8 mouse cellular contexts compared by ENCODE assay signal in the genomic region with DNA sequence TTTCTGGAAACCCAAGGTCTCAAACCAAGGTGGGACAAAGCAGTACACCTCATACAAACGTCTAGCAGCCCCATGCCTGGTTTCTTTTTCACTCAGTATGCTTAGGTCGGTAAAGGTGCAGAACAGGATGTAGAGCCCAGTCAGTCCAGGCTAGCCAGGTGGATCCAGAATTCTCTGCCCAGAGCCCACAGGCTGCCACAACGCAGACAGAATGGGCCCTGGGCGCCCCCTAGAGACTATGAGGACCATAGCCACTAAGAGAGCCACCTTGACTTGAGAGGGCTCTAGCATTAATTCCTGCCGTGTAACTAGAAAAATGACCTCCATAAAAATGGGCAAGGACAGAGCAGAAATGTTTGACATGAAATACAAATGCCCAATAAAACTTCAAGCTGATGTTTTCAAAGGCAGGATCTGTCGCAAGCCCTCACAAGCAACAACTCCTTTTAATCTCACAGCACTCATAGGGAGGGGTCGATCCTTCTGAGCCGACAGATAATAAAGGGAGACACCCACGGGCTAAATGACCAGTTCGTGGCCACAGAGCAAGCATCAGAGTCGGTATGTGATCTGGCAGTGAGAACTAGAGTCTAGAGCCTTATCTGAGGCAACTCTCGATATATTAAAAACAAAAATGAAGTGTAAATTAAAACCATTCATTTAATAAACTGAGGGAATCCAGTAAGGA. TPM values are rescaled to one million over a fixed set of nuclear protein-coding genes. Genes with fewer than 3 reads are reported as not detected.
DNase-seq lines count a peak whose midpoint lies in the region; ATAC-seq and TF ChIP-seq lines count a peak whose summit lies in the region.

No protein-coding gene starts in this region.

- WGBS in limb, embryonic 11.5 days = 41% methylated on average over 12 of the region's 12 CpGs

- H3K27me3 ChIP-seq in C2C12 (ENCODE audit: control insufficient read depth, insufficient read depth, insufficient read length) = no peaks in the 10 kb centered on the region
- H3K27me3 ChIP-seq in limb, embryonic 11.5 days (ENCODE audit: control insufficient read depth, insufficient read depth, low read length) = no peaks in the 10 kb centered on the region

- H3K79me2 ChIP-seq in C2C12 (ENCODE audit: control insufficient read depth, insufficient read depth) = no peaks in the 10 kb centered on the region

- peak; percentile 36 for DNase-seq in WW6 (ENCODE audit: low read depth, low spot score)
- DNase-seq in cerebellum, postnatal 25 days = peak; percentile 80 to 87
- peak; percentile 55 for DNase-seq in gastrocnemius, postnatal 10 days
- peak; percentile 76 for DNase-seq in kidney, adult 9 months
- peak; percentile 69 for DNase-seq in limb, embryonic 11.5 days (ENCODE audit: low spot score)
- peak; percentile 69 for DNase-seq in retina, postnatal 1 day

- H3K4me3 ChIP-seq in C2C12 (ENCODE audit: insufficient read depth, poor library complexity, severe bottlenecking) = no peak overlapping the region
- no peak overlapping the region for H3K4me3 ChIP-seq in limb, embryonic 11.5 days (ENCODE audit: low read depth, low read length)

- H3K9ac ChIP-seq in limb, embryonic 11.5 days (ENCODE audit: low read length) = no peak overlapping the region

- ATAC-seq in limb, embryonic 11.5 days (ENCODE audit: insufficient number of reproducible peaks, low FRiP score, low TSS enrichment, low read depth) = no peak
- no peak for ATAC-seq in activated CD4-positive, CD25-positive, alpha-beta regulatory T cell, adult 4 months

- peak; percentile 45 for TF ChIP-seq CTCF in C2C12 (IDR thresholded peaks at IDR 0.05; ENCODE audit: control insufficient read depth, insufficient read depth, insufficient read length)

- no peak overlapping the region for H3K27ac ChIP-seq in limb, embryonic 11.5 days (replicated peaks; ENCODE audit: low read depth, low read length)

- 0 out of 2 replicates have a peak, but pooled peaks cover 3% of the 10 kb centered on the region for H3K4me1 ChIP-seq in limb, embryonic 11.5 days (ENCODE audit: control insufficient read depth, insufficient read depth, low read length)

- no peaks in the 10 kb centered on the region for H3K79me3 ChIP-seq in C2C12 (ENCODE audit: low read depth)

- H3K9me3 ChIP-seq in limb, embryonic 11.5 days (ENCODE audit: control insufficient read depth, low read length) = no peaks in the 10 kb centered on the region

- no peak overlapping the region for H3ac ChIP-seq in C2C12 (ENCODE audit: control insufficient read depth, insufficient read length, low read depth)

- H3K36me3 ChIP-seq in C2C12 (ENCODE audit: control insufficient read depth, insufficient read depth) = no peaks in the 10 kb centered on the region
- no peaks in the 10 kb centered on the region for H3K36me3 ChIP-seq in limb, embryonic 11.5 days (ENCODE audit: control insufficient read depth, insufficient read depth, low read length)

- H3K4me2 ChIP-seq in limb, embryonic 11.5 days (ENCODE audit: low read depth, severe bottlenecking) = no peak overlapping the region

TF ChIP-seq in C2C12, 6 proteins besides CTCF, POLR2A, EP300 and RAD21:
- TF ChIP-seq MAX (IDR thresholded peaks at IDR 0.05) (no peak), CEBPB (IDR thresholded peaks at IDR 0.05; ENCODE audit: low read depth) (no peak), USF1 (IDR thresholded peaks at IDR 0.05; ENCODE audit: low read depth) (no peak), FOSL1 (IDR thresholded peaks at IDR 0.05; ENCODE audit: insufficient read depth, low read length, poor library complexity, severe bottlenecking) (no peak), MYOG (IDR thresholded peaks at IDR 0.05; ENCODE audit: control insufficient read depth, extremely low read depth, insufficient read length) (no peak), MYOD1 (IDR thresholded peaks at IDR 0.05; ENCODE audit: control insufficient read depth, insufficient read length, low read depth) (no peak)

RNA-seq across cellular contexts. Expression of gene Zfp90, which starts 11.7 kb away (rescaled TPM):
- polyA plus RNA-seq in C2C12 (2012; fragmentation: generic; extraction: Trizol) = 3.8 TPM
- total RNA-seq in gastrocnemius, postnatal 10 days (2021) = 1 to 10 TPM; 4.3 to 5.6 TPM
- polyA plus RNA-seq in limb, embryonic 11.5 days (2014; fragmentation: Nextera tagmentation; extraction: Ambion mirVana) = 29.1 and 29.9 TPM in 2 replicates
- polyA plus RNA-seq in activated CD4-positive, CD25-positive, alpha-beta regulatory T cell, adult 4 months (2017; shearing (Covaris generic)) = 1 to 10 TPM; 2.0 to 3.0 TPM
